ENCODE assay signal across 25 mouse cellular contexts in the genomic region with DNA sequence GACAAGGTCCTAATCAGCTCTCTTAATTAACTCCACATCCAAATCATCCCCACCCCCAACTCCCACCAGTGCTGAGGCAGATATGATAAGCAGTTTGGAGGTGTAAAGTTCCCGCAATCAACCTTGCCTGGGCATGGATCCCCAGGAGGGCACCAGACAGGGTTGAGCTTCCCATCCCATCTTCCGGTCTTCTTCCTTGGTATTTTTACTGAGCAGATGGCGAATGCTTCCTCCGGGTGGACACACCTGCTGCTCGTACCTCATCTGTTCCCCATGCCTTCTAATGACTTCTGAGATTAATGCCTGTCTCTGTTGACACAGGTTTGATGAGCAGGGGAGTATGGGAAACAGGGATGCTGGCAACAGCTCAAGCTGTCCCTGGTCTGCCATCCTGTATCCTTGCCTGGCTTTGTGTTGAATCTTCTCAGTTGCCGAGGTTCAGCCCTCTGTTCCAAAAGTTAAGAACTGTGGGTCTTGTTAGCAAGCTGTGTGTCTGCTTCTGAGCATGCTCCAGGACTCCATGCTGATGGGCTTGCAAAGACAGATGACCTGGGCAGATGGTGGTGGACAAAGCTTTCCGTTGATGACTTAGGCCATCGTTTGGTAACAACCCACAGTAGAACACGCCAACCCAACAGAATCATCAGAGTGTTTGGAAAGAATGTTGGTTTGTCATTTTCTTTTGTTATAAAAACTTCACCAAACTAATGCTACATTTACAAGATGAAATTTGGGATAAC. TPM values are rescaled to one million over a fixed set of nuclear protein-coding genes. Genes with fewer than 3 reads are reported as not detected.
A peak's percentile ranks its signal among the peaks of the same experiment; 100 is the strongest.
DNase-seq lines count a peak whose midpoint lies in the region.
"Had no signal": no experiment of that assay in that cellular context is flagged by ENCODE, and none has a peak within 500 bp of the region (broad histone marks: within the 10 kb centered on the region; RNA-seq: fewer than 3 reads in every experiment).

No protein-coding gene starts in this region.

- peak; percentile 56 for DNase-seq in cerebellum, adult 11 months
- no peak for DNase-seq in cerebellum, postnatal 4 days (ENCODE audit: low spot score in 2 of 2)
- DNase-seq in left cerebral cortex, postnatal 4 days = peak; percentile 17
- DNase-seq in left cerebral cortex, adult 8-10 months (ENCODE audit: low spot score in 2 of 2) = no peak
- peak; percentile 61 for DNase-seq in cerebellum, adult 8-10 months
- peak; percentile 65 to 68 for DNase-seq in cerebellum, postnatal 25 days
- no peak for DNase-seq in heart, adult 8-10 months (ENCODE audit: low spot score)
- DNase-seq in adrenal gland, postnatal 4 days (ENCODE audit: low spot score in 2 of 2) = no peak
- DNase-seq: adrenal gland, adult 2 months; adrenal gland, postnatal 36 days; gastrocnemius, adult 2 months; gastrocnemius, postnatal 36 days; heart, adult 18-20 months; heart, postnatal 10 days; kidney, adult 9 months; kidney, postnatal 10 days; layer of hippocampus, postnatal 36 days; liver; lung, adult 2 months; lung, postnatal 10 days; midbrain, embryonic 14.5 days; retina, postnatal 1 day; right cerebral cortex, postnatal 14 days; thymus, postnatal 4 days had no signal

- intact Hi-C loops in left cerebral cortex, postnatal 4 days (cut with DNase I) = no loop called here

RNA-seq across cellular contexts. Expression of gene Kcnj5, which starts 48.9 kb away (rescaled TPM):
- total RNA-seq in left cerebral cortex, postnatal 4 days (2021) = 1 to 10 TPM; 1.4 to 1.8 TPM
- 1 to 10 TPM in 2 of 4 experiments, under 1 TPM in 2; 0.75 to 1.1 (median 0.96) TPM for total RNA-seq in left cerebral cortex, adult 8-10 months (2022)
- 10 to 100 TPM; 53.9 to 62.5 (median 56.2) TPM for total RNA-seq in heart, adult 8-10 months (2022)
- 1 to 10 TPM in 1 of 2 experiments, under 1 TPM in 1; 0.34 to 1.0 TPM for total RNA-seq in adrenal gland, postnatal 4 days (2021)
- total RNA-seq: CH12.LX; gastrocnemius, adult 2 months; gastrocnemius, postnatal 36 days had no signal

Comparison
In these comparisons a context has a peak if more than half of its experiments do, and no peak if none do; other contexts are left out.
1. DNase-seq: peak in cerebellum, adult 11 months (single experiment), left cerebral cortex, postnatal 4 days (single experiment), cerebellum, adult 8-10 months (single experiment) and cerebellum, postnatal 25 days (2 of 2); none in cerebellum, postnatal 4 days (0 of 2), left cerebral cortex, adult 8-10 months (0 of 2), heart, adult 8-10 months (single experiment) and adrenal gland, postnatal 4 days (0 of 2).
2. RNA of gene Kcnj5, which starts 48.9 kb away (total RNA-seq): 53.9 to 62.5 TPM in heart, adult 8-10 months; 1.4 to 1.8 TPM in left cerebral cortex, postnatal 4 days, 0.34 to 1.0 TPM in adrenal gland, postnatal 4 days and 0.75 to 1.1 TPM in left cerebral cortex, adult 8-10 months; every median in the first group is over 10 times any median in the second.